Mouse (Mus musculus) intestine, embryonic 15.5 days (tissue): Measurements from ENCODE around the gene Gm20458. TPM values are rescaled to one million over a fixed set of nuclear protein-coding genes. Genes with fewer than 3 reads are reported as not detected.

ENCODE experiments used
- ATAC-seq: fragments of 200-750 bp; cut with Nextera tagmentation; 2 replicates; pipeline ENCODE4 v1.8.0; 2017; ENCODE audit warnings: moderate TSS enrichment, moderate library complexity
- H3K27ac ChIP-seq: fragments of 300-500 bp; sonication (generic); 2 replicates; pipeline ENCODE4 v1.5.1; 2015; ENCODE audit warnings: mild to moderate bottlenecking, inconsistent platforms
- H3K27me3 ChIP-seq: fragments of 300-500 bp; sonication (generic); replicated peaks from 2 replicates; pipeline ENCODE4 v1.6.1; 2015; ENCODE audit warnings: inconsistent platforms
- H3K36me3 ChIP-seq: fragments of 300-500 bp; sonication (generic); 2 replicates; pipeline ENCODE4 v1.6.1; 2015; ENCODE audit warnings: inconsistent platforms
- H3K4me1 ChIP-seq: fragments of 300-500 bp; sonication (generic); replicated peaks from 2 replicates; pipeline ENCODE4 v1.6.1; 2015; ENCODE audit warnings: inconsistent platforms
- H3K4me2 ChIP-seq: fragments of 300-500 bp; sonication (generic); replicated peaks from 2 replicates; pipeline ENCODE4 v1.6.1; 2015; ENCODE audit warnings: mild to moderate bottlenecking, inconsistent platforms
- H3K4me3 ChIP-seq: fragments of 300-500 bp; sonication (generic); replicated peaks from 2 replicates; pipeline ENCODE4 v1.5.1; 2015; ENCODE audit warnings: inconsistent platforms
- H3K9ac ChIP-seq: fragments of 300-500 bp; sonication (generic); 2 replicates; pipeline ENCODE4 v1.6.1; 2015; ENCODE audit warnings: inconsistent platforms
- H3K9me3 ChIP-seq: fragments of 300-500 bp; sonication (generic); 2 replicates; pipeline ENCODE4 v1.6.1; 2016; ENCODE audit warnings: inconsistent platforms
- WGBS: fragments of 180-500 bp; shearing (Covaris S2); methylation state at CpG from one replicate; pipeline ENCODE4 v1.1.7; 2015; 5-methylcytosine and 5-hydroxymethylcytosine counted together
- polyA plus RNA-seq: library from polyadenylated mRNA; unstranded; fragments of >200 nt; fragmentation: Nextera tagmentation; extraction: Ambion mirVana; gene quantifications from 2 replicates; pipeline ENCODE4 v1.2.1, GENCODE M21; 2015

Gene Gm20458
- polyA plus RNA-seq, 1 experiment from 2014 or later = 18.5 TPM

- H3K27ac ChIP-seq = no peak overlapping the region
- peaks cover 10% of the 10 kb centered on the region for H3K4me1 ChIP-seq
- no peak overlapping the region for H3K4me3 ChIP-seq
- no peak overlapping the region for H3K4me2 ChIP-seq
- no peak for ATAC-seq
- no peak overlapping the region for H3K9ac ChIP-seq
- 83% methylated on average over 3 of the region's 3 CpGs for WGBS
- H3K36me3 ChIP-seq = no peaks in the 10 kb centered on the region
- no peaks in the 10 kb centered on the region for H3K9me3 ChIP-seq
- no peaks in the 10 kb centered on the region for H3K27me3 ChIP-seq
Observed at GRCm38 (mm10) chr2:164445399-164446085, 15.2 kb upstream of the Gm20458 start.

GRCm38 (mm10) chr2:164446086-164446469 lies 14.7 kb upstream of the Gm20458 start:
- no peak overlapping the region for H3K27ac ChIP-seq
- WGBS = 76% methylated on average over 3 of the region's 3 CpGs
- H3K4me1 ChIP-seq = peaks cover 6% of the 10 kb centered on the region
- no peaks in the 10 kb centered on the region for H3K9me3 ChIP-seq
- no peak overlapping the region for H3K4me3 ChIP-seq
- H3K27me3 ChIP-seq = no peaks in the 10 kb centered on the region
- no peak overlapping the region for H3K4me2 ChIP-seq
- no peak for ATAC-seq
- no peaks in the 10 kb centered on the region for H3K36me3 ChIP-seq
- no peak overlapping the region for H3K9ac ChIP-seq

GRCm38 (mm10) chr2:164448140-164448539 lies 12.6 kb upstream of the Gm20458 start:
- peaks cover 8% of the 10 kb centered on the region; the same call in 1 of the 2 replicates for H3K4me1 ChIP-seq
- 85% methylated on average over 1 of the region's 1 CpGs for WGBS

GRCm38 (mm10) chr2:164448921-164449320 lies 11.8 kb upstream of the Gm20458 start:
- Histone ChIP-seq H3K27me3 (no peaks in the 10 kb centered on the region), H3K4me1 (peaks cover 8% of the 10 kb centered on the region; the same call in 1 of the 2 replicates), H3K4me3 (no peak overlapping the region), H3K9ac (no peak overlapping the region), H3K4me2 (no peak overlapping the region), H3K9me3 (no peaks in the 10 kb centered on the region), H3K27ac (no peak overlapping the region), H3K36me3 (no peaks in the 10 kb centered on the region)
- 57% methylated on average over 5 of the region's 5 CpGs for WGBS
- ATAC-seq = peak; percentile 24; the same call in 1 of the 2 replicates

More at GRCm38 (mm10) chr2:164448140-164448539, 12.6 kb upstream of the Gm20458 start:
- Histone ChIP-seq H3K27me3 (no peaks in the 10 kb centered on the region), H3K27ac (no peak overlapping the region), H3K4me3 (no peak overlapping the region), H3K36me3 (no peaks in the 10 kb centered on the region), H3K9me3 (no peaks in the 10 kb centered on the region), H3K9ac (no peak overlapping the region), H3K4me2 (no peak overlapping the region)
- no peak for ATAC-seq

GRCm38 (mm10) chr2:164449341-164450042 lies 11.3 kb upstream of the Gm20458 start:
- H3K9me3 ChIP-seq = no peaks in the 10 kb centered on the region
- no peak overlapping the region for H3K4me2 ChIP-seq
- H3K27me3 ChIP-seq = no peaks in the 10 kb centered on the region
- no peak overlapping the region for H3K4me3 ChIP-seq
- no peak overlapping the region for H3K9ac ChIP-seq
- 62% methylated on average over 14 of the region's 14 CpGs for WGBS
- no peaks in the 10 kb centered on the region for H3K36me3 ChIP-seq
- no peak overlapping the region for H3K27ac ChIP-seq
- 0 out of 2 replicates have a peak, but pooled peaks have one; percentile 24 for ATAC-seq
- H3K4me1 ChIP-seq = peaks cover 9% of the 10 kb centered on the region

GRCm38 (mm10) chr2:164452000-164452676 lies 8.6 kb upstream of the Gm20458 start:
- H3K4me2 ChIP-seq = no peak overlapping the region
- H3K4me1 ChIP-seq = peaks cover 30% of the 10 kb centered on the region
- H3K36me3 ChIP-seq = no peaks in the 10 kb centered on the region
- no peaks in the 10 kb centered on the region for H3K27me3 ChIP-seq
- ATAC-seq = no peak
- no peak overlapping the region for H3K9ac ChIP-seq
- H3K27ac ChIP-seq = no peak overlapping the region
- WGBS = 61% methylated on average over 13 of the region's 13 CpGs
- no peak overlapping the region for H3K4me3 ChIP-seq
- H3K9me3 ChIP-seq = no peaks in the 10 kb centered on the region

GRCm38 (mm10) chr2:164453047-164453757 lies 7.6 kb upstream of the Gm20458 start:
- no peak overlapping the region for H3K4me2 ChIP-seq
- no peaks in the 10 kb centered on the region for H3K27me3 ChIP-seq
- no peak overlapping the region for H3K9ac ChIP-seq
- 73% methylated on average over 14 of the region's 14 CpGs for WGBS
- no peak overlapping the region for H3K4me3 ChIP-seq
- peaks cover 30% of the 10 kb centered on the region for H3K4me1 ChIP-seq
- no peaks in the 10 kb centered on the region for H3K36me3 ChIP-seq
- H3K27ac ChIP-seq = no peak overlapping the region
- H3K9me3 ChIP-seq = no peaks in the 10 kb centered on the region
- no peak for ATAC-seq

- WGBS = 71% methylated on average over 7 of the region's 7 CpGs
- Histone ChIP-seq H3K36me3 (no peaks in the 10 kb centered on the region), H3K4me1 (peaks cover 30% of the 10 kb centered on the region)
Observed at GRCm38 (mm10) chr2:164453887-164454500, 6.8 kb upstream of the Gm20458 start.

GRCm38 (mm10) chr2:164454846-164455245 lies 5.9 kb upstream of the Gm20458 start:
- H3K4me2 ChIP-seq = peak overlapping the region; percentile 0; the same call in 1 of the 2 replicates
- H3K27ac ChIP-seq = 0 out of 2 replicates have a peak overlapping the region, but pooled peaks have one; percentile 51
- no peak overlapping the region for H3K4me3 ChIP-seq
- peaks cover 30% of the 10 kb centered on the region for H3K4me1 ChIP-seq
- no peak for ATAC-seq
- no peak overlapping the region for H3K9ac ChIP-seq
- H3K9me3 ChIP-seq = no peaks in the 10 kb centered on the region
- H3K36me3 ChIP-seq = no peaks in the 10 kb centered on the region
- no peaks in the 10 kb centered on the region for H3K27me3 ChIP-seq
- 58% methylated on average over 10 of the region's 10 CpGs for WGBS

More at GRCm38 (mm10) chr2:164453887-164454500, 6.8 kb upstream of the Gm20458 start:
- Histone ChIP-seq H3K9me3 (no peaks in the 10 kb centered on the region), H3K27ac (0 out of 2 replicates have a peak overlapping the region, but pooled peaks have one; percentile 51), H3K4me2 (no peak overlapping the region), H3K9ac (no peak overlapping the region), H3K4me3 (no peak overlapping the region), H3K27me3 (no peaks in the 10 kb centered on the region)
- ATAC-seq = no peak

GRCm38 (mm10) chr2:164455421-164456190 lies 5.2 kb upstream of the Gm20458 start:
- H3K4me1 ChIP-seq = peaks cover 30% of the 10 kb centered on the region
- H3K4me2 ChIP-seq = 0 out of 2 replicates have a peak overlapping the region, but pooled peaks have one; percentile 0
- H3K27me3 ChIP-seq = no peaks in the 10 kb centered on the region
- no peaks in the 10 kb centered on the region for H3K36me3 ChIP-seq
- H3K9me3 ChIP-seq = no peaks in the 10 kb centered on the region
- H3K9ac ChIP-seq = no peak overlapping the region
- ATAC-seq = no peak
- WGBS = 65% methylated on average over 6 of the region's 6 CpGs
- peak overlapping the region; percentile 54; the same call in 1 of the 2 replicates for H3K27ac ChIP-seq
- H3K4me3 ChIP-seq = no peak overlapping the region

- 0 out of 2 replicates have a peak overlapping the region, but pooled peaks have one; percentile 29 for H3K9ac ChIP-seq
- no peak overlapping the region for H3K4me3 ChIP-seq
- H3K27ac ChIP-seq = peak overlapping the region; percentile 54
- ATAC-seq = no peak
- H3K9me3 ChIP-seq = no peaks in the 10 kb centered on the region
- H3K4me2 ChIP-seq = peak overlapping the region; percentile 48
- H3K36me3 ChIP-seq = no peaks in the 10 kb centered on the region
- peaks cover 30% of the 10 kb centered on the region for H3K4me1 ChIP-seq
- no peaks in the 10 kb centered on the region for H3K27me3 ChIP-seq
- WGBS = 71% methylated on average over 1 of the region's 1 CpGs
Observed at GRCm38 (mm10) chr2:164456413-164456812, 4.4 kb upstream of the Gm20458 start.
